Mouse (Mus musculus): ENCODE data around the gene Nop10. TPM values are rescaled to one million over a fixed set of nuclear protein-coding genes. Genes with fewer than 3 reads are reported as not detected.

The Nop10 gene
- polyA plus RNA-seq, 1 experiment from 2014 or later = 177 TPM

DNA sequence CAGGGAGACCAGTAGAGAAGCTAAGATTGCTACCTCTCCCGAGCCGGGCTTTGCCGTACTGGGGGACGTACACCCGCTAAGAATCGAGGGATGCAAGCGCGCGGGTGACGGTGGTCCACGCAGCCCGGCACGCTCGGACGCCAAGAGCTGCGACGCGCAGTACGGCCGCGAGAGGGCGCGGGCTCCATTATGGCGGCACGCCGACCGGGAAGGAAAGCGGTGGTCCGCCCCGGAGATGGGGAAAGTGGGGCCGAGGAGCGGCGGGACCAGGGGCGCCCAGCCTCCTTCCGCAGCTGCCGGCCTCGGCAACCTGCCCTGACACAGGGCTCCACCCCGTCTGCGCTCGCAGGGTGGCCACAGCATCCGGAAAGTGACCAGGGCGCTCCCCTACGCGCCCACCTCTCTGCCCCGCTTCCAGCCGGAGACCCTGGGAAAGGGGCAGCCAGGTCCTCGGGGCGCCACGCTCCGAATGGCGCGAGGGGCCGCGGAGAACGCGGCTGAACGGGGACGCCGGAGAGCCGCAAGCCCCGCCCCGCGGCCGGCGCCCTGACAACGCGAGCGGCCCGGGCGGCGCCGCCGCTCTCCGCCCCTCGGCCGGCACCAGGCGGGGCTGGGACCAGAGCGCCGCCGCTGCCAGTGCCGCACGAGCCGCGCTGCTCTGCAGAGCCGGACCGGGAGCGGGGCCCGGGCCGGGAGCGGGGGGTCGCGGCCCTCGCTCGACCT lies 22.4 kb upstream of the Nop10 start, which contains the start of gene Lpcat4:
Gene Lpcat4 (plus strand): TSS at position 257 of the 723 bp plus-strand sequence.
- Histone ChIP-seq H3K27me3 (ENCODE audit: control insufficient read depth, insufficient read depth, low read length) (no peaks in the 10 kb centered on the region), H3K27ac (peak within 1 kb of the TSS; percentile 99), H3K4me1 (replicated peaks; ENCODE audit: control insufficient read depth, insufficient read depth, low read length) (peaks cover 15% of the 10 kb centered on the region; the same call in 1 of the 2 replicates), H3K4me2 (replicated peaks) (peak within 1 kb of the TSS; percentile 89), H3K9me3 (ENCODE audit: control insufficient read depth, low read length) (no peaks in the 10 kb centered on the region), H3K4me3 (replicated peaks; ENCODE audit: low read length) (peak within 1 kb of the TSS; percentile 95), H3K36me3 (replicated peaks; ENCODE audit: control insufficient read depth, insufficient read depth) (peaks cover 19% of the 10 kb centered on the region), H3K9ac (peak within 1 kb of the TSS; percentile 97)
- under 1% methylated on average over 80 of the region's 94 CpGs for WGBS
- ATAC-seq (ENCODE audit: low FRiP score) (peak; percentile 90), DNase-seq (ENCODE audit: low spot score) (peak; percentile 96)

DNA sequence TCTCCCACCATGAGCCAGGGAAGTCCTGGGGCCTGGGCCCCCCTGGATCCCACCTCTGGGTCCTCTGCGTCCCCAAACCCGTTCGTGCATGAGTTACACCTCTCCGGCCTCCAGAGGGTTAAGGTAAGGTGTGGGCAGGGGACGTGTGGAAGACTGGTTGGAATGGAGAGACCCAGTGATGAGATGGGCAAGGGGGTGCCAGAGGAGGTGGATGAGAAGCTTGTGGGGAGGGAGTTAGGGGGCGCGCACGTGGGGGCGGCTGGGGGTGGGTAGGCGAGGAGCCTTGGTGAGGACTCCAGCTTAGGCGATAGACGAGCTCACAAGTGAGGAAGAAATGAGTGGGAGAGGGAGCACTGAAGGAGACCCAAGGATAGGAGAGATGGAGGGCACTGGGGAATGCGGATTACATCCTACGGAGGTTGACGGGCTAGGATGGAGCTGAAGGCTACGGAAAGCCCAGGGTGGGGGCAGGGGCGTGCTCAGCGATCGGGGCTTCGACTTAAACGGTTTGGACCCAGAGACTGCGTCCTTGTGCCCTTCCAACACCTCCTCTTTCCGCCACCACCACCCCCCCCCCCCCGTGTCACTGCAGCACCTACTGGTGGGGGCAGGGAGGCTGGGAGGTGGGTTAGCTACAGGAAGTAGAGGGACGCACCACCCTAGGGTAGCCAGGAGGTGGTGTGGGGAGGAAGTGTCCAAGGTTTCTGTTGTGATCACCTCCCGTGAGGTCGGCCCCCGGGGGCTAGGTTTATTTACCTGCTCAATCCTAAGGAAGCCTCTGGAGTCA lies 21.6 kb upstream of the Nop10 start:
- peak overlapping the region; percentile 97 for H3K9ac ChIP-seq
- H3K36me3 ChIP-seq (replicated peaks; ENCODE audit: control insufficient read depth, insufficient read depth) = peaks cover 23% of the 10 kb centered on the region
- DNase-seq (ENCODE audit: low spot score) (peak; percentile 57), ATAC-seq (ENCODE audit: low FRiP score) (peak; percentile 69)
- H3K9me3 ChIP-seq (ENCODE audit: control insufficient read depth, low read length) = no peaks in the 10 kb centered on the region
- H3K4me2 ChIP-seq (replicated peaks) = peak overlapping the region; percentile 89
- peak overlapping the region; percentile 99 for H3K27ac ChIP-seq
- under 1% methylated on average over 25 of the region's 28 CpGs for WGBS
- no peaks in the 10 kb centered on the region for H3K27me3 ChIP-seq (ENCODE audit: control insufficient read depth, insufficient read depth, low read length)
- H3K4me1 ChIP-seq (replicated peaks; ENCODE audit: control insufficient read depth, insufficient read depth, low read length) = peaks cover 15% of the 10 kb centered on the region; the same call in 1 of the 2 replicates
- peak overlapping the region; percentile 95 for H3K4me3 ChIP-seq (replicated peaks; ENCODE audit: low read length)

DNA sequence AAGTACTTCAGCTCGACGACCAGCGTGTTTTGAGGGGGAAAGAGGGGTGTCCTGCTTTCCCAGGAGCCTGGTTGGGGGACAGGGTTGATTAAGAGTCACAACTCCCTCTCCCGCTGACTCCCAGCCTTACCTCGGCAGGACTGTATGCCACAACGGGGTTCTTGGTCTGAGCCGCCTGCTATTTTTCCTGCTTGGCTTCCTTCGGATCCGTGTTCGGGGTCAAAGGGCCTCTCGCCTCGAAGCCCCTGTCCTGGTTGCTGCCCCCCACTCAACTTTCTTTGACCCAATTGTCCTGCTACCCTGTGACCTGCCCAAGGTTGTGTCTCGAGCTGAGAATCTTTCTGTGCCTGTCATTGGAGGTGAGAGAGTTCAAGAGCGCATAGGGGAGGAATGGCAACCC lies 19.9 kb upstream of the Nop10 start:
- Histone ChIP-seq H3K36me3 (replicated peaks; ENCODE audit: control insufficient read depth, insufficient read depth) (peaks cover 38% of the 10 kb centered on the region), H3K27ac (no peak overlapping the region), H3K9me3 (ENCODE audit: control insufficient read depth, low read length) (no peaks in the 10 kb centered on the region), H3K27me3 (ENCODE audit: control insufficient read depth, insufficient read depth, low read length) (no peaks in the 10 kb centered on the region), H3K9ac (no peak overlapping the region), H3K4me2 (replicated peaks) (no peak overlapping the region), H3K4me3 (replicated peaks; ENCODE audit: low read length) (no peak overlapping the region), H3K4me1 (replicated peaks; ENCODE audit: control insufficient read depth, insufficient read depth, low read length) (peaks cover 15% of the 10 kb centered on the region; the same call in 1 of the 2 replicates)
- ATAC-seq (ENCODE audit: low FRiP score) (no peak), DNase-seq (ENCODE audit: low spot score) (no peak)
- 84% methylated on average over 14 of the region's 14 CpGs for WGBS

DNA sequence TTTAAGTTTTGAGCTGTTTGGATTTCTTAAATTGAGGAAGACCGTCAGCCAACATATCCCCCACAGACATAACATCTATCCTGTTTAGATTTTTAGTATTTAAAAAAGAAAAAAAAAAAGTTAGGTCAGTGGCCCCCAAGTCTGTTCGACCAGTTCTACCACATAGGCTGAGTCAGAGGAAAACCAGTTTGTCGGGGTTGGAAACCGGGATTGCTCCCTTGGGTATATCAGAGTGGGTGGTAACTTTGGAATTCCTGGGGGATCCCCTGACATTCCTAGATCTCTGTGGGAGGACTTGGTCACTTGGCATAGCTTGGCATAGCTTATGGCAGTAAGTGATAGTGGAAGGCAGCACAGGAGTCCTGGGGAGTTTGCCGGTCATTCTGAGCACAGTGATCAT lies 16.4 kb upstream of the Nop10 start:
- H3K4me1 ChIP-seq (replicated peaks; ENCODE audit: control insufficient read depth, insufficient read depth, low read length) = peaks cover 10% of the 10 kb centered on the region; the same call in 1 of the 2 replicates
- no peak for DNase-seq (ENCODE audit: low spot score)
- no peaks in the 10 kb centered on the region for H3K27me3 ChIP-seq (ENCODE audit: control insufficient read depth, insufficient read depth, low read length)
- no peaks in the 10 kb centered on the region for H3K9me3 ChIP-seq (ENCODE audit: control insufficient read depth, low read length)
- WGBS = 98% methylated on average over 5 of the region's 5 CpGs
- H3K4me3 ChIP-seq (replicated peaks; ENCODE audit: low read length) = no peak overlapping the region
- peaks cover 56% of the 10 kb centered on the region for H3K36me3 ChIP-seq (replicated peaks; ENCODE audit: control insufficient read depth, insufficient read depth)
- no peak overlapping the region for H3K4me2 ChIP-seq (replicated peaks)
- ATAC-seq (ENCODE audit: low FRiP score) = no peak
- H3K9ac ChIP-seq = no peak overlapping the region
- H3K27ac ChIP-seq = no peak overlapping the region

DNA sequence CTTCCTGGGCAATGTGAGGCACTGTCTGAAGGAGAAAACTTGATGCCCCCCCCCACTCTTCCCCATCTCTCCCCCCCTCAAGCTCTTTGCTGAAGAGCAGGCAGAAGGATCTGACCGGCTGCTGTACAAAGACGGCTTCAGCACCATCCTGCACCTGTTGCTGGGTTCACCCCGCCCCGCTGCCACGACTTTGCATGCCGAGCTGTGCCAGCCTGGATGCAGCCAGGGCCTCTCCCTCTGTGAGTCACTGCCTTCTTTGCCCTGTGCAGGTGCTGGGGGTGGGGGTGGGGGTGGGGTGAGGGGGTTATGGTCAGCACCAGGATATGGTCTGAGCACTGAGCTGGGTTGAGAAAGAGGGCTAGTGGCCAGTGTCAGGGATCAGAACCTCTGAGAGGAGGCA lies 15.5 kb upstream of the Nop10 start:
- ATAC-seq (ENCODE audit: low FRiP score) = no peak
- H3K9me3 ChIP-seq (ENCODE audit: control insufficient read depth, low read length) = no peaks in the 10 kb centered on the region
- no peaks in the 10 kb centered on the region for H3K27me3 ChIP-seq (ENCODE audit: control insufficient read depth, insufficient read depth, low read length)
- H3K27ac ChIP-seq = no peak overlapping the region
- WGBS = 94% methylated on average over 6 of the region's 6 CpGs
- H3K9ac ChIP-seq = no peak overlapping the region
- H3K36me3 ChIP-seq (replicated peaks; ENCODE audit: control insufficient read depth, insufficient read depth) = peaks cover 56% of the 10 kb centered on the region
- H3K4me1 ChIP-seq (replicated peaks; ENCODE audit: control insufficient read depth, insufficient read depth, low read length) = 0 out of 2 replicates have a peak, but pooled peaks cover 2% of the 10 kb centered on the region
- H3K4me2 ChIP-seq (replicated peaks) = no peak overlapping the region
- no peak overlapping the region for H3K4me3 ChIP-seq (replicated peaks; ENCODE audit: low read length)
- DNase-seq (ENCODE audit: low spot score) = no peak

DNA sequence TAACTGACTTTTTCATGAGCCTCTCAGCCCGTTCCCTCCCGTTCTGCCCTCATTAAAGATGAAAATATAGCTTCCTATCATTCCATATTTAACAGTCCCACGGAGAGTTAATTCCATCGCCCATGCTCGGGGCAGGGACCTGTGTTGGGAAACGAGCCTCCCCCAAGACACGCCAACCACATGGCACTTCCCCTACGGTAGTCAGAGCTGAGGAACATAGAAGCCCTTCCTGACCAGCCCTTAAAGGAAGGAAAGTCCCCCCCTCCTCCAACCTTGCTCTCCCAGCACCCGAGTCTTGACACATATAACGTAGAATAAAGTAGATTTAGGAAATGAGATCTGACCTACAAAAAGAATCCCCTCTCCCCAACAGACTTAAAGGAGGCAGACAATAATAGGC lies 14.4 kb upstream of the Nop10 start:
- ATAC-seq (ENCODE audit: low FRiP score) (no peak), DNase-seq (ENCODE audit: low spot score) (no peak)
- H3K9me3 ChIP-seq (ENCODE audit: control insufficient read depth, low read length) = no peaks in the 10 kb centered on the region
- H3K4me2 ChIP-seq (replicated peaks) = no peak overlapping the region
- peaks cover 54% of the 10 kb centered on the region for H3K36me3 ChIP-seq (replicated peaks; ENCODE audit: control insufficient read depth, insufficient read depth)
- H3K4me1 ChIP-seq (replicated peaks; ENCODE audit: control insufficient read depth, insufficient read depth, low read length) = no peaks in the 10 kb centered on the region
- no peak overlapping the region for H3K4me3 ChIP-seq (replicated peaks; ENCODE audit: low read length)
- WGBS = 83% methylated on average over 10 of the region's 10 CpGs
- no peak overlapping the region for H3K9ac ChIP-seq
- no peak overlapping the region for H3K27ac ChIP-seq
- no peaks in the 10 kb centered on the region for H3K27me3 ChIP-seq (ENCODE audit: control insufficient read depth, insufficient read depth, low read length)

DNA sequence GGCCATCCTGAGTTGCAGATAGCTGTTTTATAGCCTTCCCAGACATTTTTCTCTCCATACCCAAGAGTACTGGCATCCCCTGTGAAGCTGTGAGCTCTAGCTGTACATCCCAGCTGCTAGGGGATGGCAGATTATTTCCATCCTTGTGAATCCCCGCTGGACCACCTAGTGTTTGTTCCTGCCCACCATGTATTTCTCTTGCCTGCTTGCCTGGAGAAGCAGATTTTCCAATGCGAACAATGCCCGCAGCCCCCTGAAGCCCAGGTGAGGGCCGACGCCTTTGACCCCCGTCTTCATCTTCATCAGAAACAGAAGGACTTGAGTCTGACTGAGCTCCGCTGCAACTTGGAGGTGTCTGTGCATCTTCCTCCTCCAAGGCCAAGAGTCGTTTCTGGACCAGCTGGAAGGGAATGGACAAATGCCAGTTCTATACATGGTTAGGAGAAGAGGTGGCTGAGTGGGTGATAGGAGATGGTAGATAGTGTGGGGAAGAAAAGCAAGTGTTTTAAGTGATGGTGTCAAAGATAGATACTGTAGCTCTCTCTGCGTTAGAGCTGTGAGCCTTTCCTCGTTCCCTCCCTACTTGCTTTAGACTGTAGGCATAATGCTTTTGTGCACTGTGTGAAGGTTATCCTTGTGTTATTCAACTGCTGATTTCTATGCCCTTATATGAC lies 11.8 kb upstream of the Nop10 start:
- no peak overlapping the region for H3K4me2 ChIP-seq (replicated peaks)
- H3K4me3 ChIP-seq (replicated peaks; ENCODE audit: low read length) = no peak overlapping the region
- H3K36me3 ChIP-seq (replicated peaks; ENCODE audit: control insufficient read depth, insufficient read depth) = peaks cover 33% of the 10 kb centered on the region
- H3K4me1 ChIP-seq (replicated peaks; ENCODE audit: control insufficient read depth, insufficient read depth, low read length) = no peaks in the 10 kb centered on the region
- WGBS = 91% methylated on average over 10 of the region's 10 CpGs
- no peaks in the 10 kb centered on the region for H3K27me3 ChIP-seq (ENCODE audit: control insufficient read depth, insufficient read depth, low read length)
- DNase-seq (ENCODE audit: low spot score) = no peak
- no peak overlapping the region for H3K9ac ChIP-seq
- no peak overlapping the region for H3K27ac ChIP-seq
- no peak for ATAC-seq (ENCODE audit: low FRiP score)
- H3K9me3 ChIP-seq (ENCODE audit: control insufficient read depth, low read length) = no peaks in the 10 kb centered on the region

DNA sequence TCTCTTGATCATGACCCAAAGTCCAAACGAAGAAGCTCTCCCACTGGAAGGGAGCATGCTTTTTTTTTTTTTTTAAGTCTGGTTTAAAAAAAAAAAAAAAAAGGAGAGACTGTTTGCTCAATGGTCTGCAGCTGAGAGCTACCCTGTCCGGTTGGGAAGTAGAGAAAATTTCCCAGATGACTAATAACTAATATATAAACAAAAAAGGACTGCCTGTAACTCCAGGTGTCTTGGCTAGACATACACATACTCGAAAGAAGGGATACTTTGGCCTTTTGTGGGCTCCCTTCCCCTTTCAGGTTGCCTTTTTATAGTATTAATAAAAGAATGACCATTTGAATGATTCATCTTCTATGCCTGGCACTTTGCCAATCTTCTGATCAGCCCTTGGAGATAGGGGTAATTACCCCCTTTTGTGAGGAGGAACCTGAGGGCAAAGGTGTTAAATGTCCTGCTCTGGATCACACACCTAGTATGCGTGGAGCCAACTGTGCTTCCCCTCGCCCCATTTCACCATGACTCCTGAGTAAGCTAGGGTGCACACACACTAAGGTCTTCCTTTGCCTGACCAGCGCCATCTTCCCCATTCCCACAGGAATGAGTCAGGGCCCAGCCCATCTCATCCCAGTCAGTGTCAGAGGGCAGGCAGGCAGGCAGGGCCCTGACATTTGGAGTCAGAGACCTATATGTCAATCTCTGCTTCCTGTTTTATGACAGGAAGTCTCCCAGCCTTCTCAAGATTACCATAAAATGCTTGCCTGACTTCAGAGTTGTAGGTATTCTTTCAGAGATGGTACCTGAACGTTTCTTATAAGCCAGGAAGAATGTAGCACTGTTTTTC lies 6.8 kb upstream of the Nop10 start:
- Histone ChIP-seq H3K4me1 (replicated peaks; ENCODE audit: control insufficient read depth, insufficient read depth, low read length) (no peaks in the 10 kb centered on the region), H3K27ac (no peak overlapping the region), H3K9ac (no peak overlapping the region), H3K27me3 (ENCODE audit: control insufficient read depth, insufficient read depth, low read length) (no peaks in the 10 kb centered on the region), H3K4me2 (replicated peaks) (no peak overlapping the region), H3K9me3 (ENCODE audit: control insufficient read depth, low read length) (no peaks in the 10 kb centered on the region), H3K36me3 (replicated peaks; ENCODE audit: control insufficient read depth, insufficient read depth) (0 out of 2 replicates have a peak, but pooled peaks cover 4% of the 10 kb centered on the region), H3K4me3 (replicated peaks; ENCODE audit: low read length) (no peak overlapping the region)
- ATAC-seq (ENCODE audit: low FRiP score) (no peak), DNase-seq (ENCODE audit: low spot score) (no peak)
- 76% methylated on average over 7 of the region's 7 CpGs for WGBS
